Mouse (Mus musculus) regulatory T cell (primary cell): Measurements from ENCODE around the gene Usp5.
"Not testable (repeated sequence)": the region's sequence is repeated elsewhere in the genome, so short reads cannot be mapped to it uniquely, and the experiment has no call there.

Experiments
- in situ Hi-C: fragments of 300-600 bp; cut with MboI, MseI; formaldehyde crosslinking; loops from one replicate; pipeline ENCODE4 v1.15.1; 2025; ENCODE audit warnings: high pct_unique_total_duplicates

The Usp5 gene

DNA sequence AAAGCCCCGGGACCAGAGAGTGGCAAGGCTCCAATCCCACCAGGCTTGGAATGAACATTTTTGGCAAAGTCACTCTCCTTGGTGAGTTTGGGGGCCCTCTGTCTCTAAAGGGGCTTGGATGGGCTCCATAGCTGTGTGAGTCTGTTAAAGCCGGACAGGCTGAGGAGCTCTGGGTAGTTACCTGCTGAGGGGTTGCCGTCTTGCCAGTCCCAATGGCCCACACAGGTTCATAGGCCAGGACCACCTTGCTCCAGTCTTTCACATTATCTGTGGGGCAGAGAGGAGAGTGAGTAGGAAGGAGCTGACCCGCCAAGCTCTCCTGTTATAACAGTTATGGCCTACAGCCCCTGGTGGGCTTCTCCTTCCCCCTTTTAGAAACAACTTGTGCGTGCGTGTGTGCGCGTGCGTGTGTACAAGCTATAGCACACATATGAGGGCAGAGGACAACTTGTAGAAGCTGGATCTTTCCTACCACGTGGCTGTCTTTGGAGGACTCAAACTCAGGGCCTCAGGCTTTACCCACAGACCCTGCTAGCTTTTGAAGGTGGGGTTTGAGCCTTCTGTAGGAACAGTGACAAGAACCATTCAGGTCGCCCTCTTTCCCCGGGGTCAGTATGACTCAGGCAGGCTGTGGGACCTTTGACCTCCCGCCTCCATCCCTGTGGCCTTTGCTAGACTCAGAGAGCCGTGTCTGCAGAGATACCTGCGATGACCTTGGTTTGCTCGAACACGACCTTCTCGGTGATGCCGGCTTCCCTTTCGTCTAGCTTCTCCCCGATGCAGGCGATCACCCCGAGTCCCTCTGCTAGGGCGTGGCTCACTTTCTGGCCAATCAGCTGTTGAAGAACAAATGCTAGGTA, 17.4 kb downstream of the Usp5 start:
- in situ Hi-C loops, result no loop called here

GRCm38 (mm10) chr6:124811403-124811665, 17.9 kb downstream of the Usp5 start:
- in situ Hi-C loops, result no loop called here

GRCm38 (mm10) chr6:124810566-124811402, 18.5 kb downstream of the Usp5 start:
- in situ Hi-C loops, result not testable (repeated sequence)

DNA sequence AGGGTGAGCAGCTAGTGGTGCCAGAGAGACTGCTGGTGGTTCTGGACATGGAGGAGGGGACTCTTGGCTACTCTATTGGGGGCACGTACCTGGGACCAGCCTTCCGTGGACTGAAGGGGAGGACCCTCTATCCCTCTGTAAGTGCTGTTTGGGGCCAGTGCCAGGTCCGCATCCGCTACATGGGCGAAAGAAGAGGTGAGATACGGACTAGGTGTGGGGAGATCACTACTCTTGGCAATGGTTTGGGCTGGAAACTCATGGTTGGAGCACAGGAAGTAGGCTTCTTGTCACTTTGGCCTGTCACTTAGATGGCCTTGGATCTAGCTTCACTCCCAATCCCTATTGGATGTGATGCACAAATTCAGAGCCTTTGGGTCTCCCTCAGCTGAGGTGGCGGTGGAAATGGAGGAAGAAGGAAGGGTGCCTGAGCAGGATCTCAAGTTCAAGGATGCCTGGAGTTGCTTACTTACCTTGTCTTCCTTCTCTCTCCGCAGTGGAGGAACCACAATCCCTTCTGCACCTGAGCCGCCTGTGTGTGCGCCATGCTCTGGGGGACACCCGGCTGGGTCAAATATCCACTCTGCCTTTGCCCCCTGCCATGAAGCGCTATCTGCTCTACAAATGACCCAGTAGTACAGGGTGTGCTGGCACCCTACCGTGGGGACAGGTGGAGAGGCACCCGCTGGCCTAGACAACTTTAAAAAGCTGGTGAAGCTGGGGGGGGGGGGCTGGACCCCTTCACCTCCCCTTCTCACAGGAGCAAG, 19.3 kb downstream of the Usp5 start:
- in situ Hi-C loops, result loop anchor here (5.0 kb wide), 1 partner anchor 98 kb away; the partner anchor contains the start of genes Emg1 and Phb2

DNA sequence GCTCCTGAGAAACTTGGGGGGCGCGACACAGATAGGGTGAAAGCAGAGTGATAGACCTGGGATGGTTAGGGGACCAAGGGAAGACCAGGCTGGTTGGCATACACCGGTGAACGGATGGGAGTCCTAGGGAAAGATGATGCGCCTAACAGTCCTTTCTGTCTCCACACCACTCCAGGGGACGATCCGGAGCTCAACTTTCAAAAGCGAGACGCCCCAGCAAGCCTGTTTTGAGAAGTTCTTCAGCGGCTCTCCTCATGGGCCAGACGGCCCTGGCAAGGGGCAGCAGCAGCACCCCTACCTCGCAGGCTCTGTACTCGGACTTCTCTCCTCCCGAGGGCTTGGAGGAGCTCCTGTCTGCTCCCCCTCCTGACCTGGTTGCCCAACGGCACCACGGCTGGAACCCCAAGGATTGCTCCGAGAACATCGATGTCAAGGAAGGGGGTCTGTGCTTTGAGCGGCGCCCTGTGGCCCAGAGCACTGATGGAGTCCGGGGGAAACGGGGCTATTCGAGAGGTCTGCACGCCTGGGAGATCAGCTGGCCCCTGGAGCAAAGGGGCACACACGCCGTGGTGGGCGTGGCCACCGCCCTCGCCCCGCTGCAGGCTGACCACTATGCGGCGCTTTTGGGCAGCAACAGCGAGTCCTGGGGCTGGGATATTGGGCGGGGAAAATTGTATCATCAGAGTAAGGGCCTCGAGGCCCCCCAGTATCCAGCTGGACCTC, 20.1 kb downstream of the Usp5 start:
- in situ Hi-C loops, result loop anchor here (5.0 kb wide), 1 partner anchor 97 kb away; the partner anchor contains the start of genes Emg1 and Phb2

- in situ Hi-C loops, result loop anchor here (5.0 kb wide), 1 partner anchor 96 kb away; the partner anchor contains the start of genes Emg1 and Phb2
Observed at GRCm38 (mm10) chr6:124808358-124809012, 20.8 kb downstream of the Usp5 start, which contains the start of gene Spsb2. Gene Spsb2 (plus strand): TSS chr6:124808661.

GRCm38 (mm10) chr6:124807986-124808357, 21.3 kb downstream of the Usp5 start:
- in situ Hi-C loops, result loop anchor here (5.0 kb wide), 1 partner anchor 96 kb away; the partner anchor contains the start of genes Emg1 and Phb2

GRCm38 (mm10) chr6:124807366-124807765, 21.9 kb downstream of the Usp5 start:
- in situ Hi-C loops, result loop anchor here (5.0 kb wide), 1 partner anchor 95 kb away; the partner anchor contains the start of genes Emg1 and Phb2

GRCm38 (mm10) chr6:124806446-124807140, 22.7 kb downstream of the Usp5 start:
- in situ Hi-C loops, result loop anchor here (5.0 kb wide), 1 partner anchor 94 kb away; the partner anchor contains the start of genes Emg1 and Phb2

DNA sequence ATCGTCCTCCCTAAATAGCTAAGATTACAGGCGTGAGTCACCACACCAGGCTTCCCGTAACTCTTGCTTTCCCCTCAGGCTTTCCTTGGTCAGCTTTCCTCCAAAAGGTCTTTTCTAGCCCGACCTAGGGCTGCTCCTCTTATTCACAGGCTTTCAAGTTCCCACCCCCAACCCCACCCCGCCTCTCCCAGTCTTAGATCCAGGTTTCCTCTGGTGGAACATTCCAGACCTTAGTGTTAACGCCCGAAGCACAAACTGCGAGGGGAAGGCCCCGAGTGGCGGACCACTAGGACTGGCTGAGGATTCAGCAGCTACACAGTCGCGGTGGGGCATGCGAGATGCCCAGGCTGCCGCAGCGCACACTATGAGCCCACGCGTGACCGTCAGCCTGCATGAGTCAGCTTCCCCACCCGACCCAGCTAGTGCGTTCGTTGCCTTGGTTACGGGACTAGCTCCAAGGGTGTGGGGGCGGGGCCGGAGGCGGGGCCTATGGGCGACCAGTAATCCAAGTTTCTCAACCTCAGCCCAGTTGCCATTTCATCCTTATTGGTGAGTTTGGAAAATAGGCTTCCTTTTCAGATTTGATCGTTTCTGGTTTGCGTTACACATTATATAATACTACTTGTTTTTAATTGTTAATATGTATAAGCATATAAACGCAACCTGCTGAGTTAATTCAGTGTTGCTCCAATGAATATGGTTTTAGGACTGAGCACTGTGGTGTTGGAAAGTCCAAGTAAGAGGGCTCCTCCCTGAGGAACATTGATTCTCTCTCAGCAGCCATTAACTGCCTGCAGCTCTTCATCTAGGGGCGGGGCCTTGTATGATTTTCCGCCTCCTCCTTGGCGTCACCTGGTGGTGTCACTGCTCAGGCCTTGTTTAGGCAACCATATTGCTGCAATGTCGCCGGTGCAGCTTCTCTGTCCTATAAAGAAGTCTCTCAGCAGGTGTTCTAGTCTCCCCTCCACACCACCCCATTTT, 23.7 kb downstream of the Usp5 start:
- in situ Hi-C loops, result loop anchor here (5.0 kb wide), 1 partner anchor 93 kb away; the partner anchor contains the start of genes Emg1 and Phb2

DNA sequence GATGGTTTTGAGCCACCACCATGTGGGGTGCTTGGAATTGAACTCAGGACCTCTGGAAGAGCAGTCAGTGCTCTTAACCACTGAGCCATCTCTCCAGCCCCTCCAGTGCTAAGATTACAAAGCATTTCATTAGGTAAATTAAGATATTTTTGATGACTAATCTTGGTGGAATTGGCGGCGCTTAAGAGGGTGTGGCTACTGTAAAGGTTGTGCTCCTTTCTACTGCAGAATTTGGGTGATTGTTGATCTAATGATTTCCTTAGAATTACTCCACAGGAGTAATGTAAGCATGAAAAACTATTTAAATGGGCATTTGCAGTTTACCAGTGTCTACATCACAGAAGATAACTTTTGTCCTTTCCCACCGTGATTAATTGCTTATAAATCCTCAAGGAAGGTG, 24.9 kb downstream of the Usp5 start:
- in situ Hi-C loops, result no loop called here

DNA sequence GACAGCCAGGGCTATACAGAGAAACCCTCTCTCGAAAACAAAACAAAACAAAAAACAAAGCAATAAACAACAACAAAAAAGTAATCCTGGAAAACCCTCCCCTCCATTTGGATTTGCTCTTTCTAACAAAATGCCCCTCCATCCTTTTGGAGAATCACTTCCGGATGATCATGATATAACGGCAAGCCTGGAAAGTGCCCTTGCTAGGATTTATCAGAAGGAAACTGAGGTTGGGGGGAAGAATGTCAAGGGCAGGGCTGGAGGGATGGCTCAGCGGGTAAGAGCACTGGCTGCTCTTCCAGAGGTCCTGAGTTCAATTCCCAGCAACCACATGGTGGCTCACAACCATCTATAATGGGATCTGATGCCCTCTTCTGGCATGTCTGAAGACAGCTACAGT, 25.6 kb downstream of the Usp5 start:
- in situ Hi-C loops, result not testable (repeated sequence)

- in situ Hi-C loops, result no loop called here
Observed at GRCm38 (mm10) chr6:124803061-124803460, 26.2 kb downstream of the Usp5 start.

GRCm38 (mm10) chr6:124802400-124802799, 26.9 kb downstream of the Usp5 start:
- in situ Hi-C loops, result not testable (repeated sequence)

DNA sequence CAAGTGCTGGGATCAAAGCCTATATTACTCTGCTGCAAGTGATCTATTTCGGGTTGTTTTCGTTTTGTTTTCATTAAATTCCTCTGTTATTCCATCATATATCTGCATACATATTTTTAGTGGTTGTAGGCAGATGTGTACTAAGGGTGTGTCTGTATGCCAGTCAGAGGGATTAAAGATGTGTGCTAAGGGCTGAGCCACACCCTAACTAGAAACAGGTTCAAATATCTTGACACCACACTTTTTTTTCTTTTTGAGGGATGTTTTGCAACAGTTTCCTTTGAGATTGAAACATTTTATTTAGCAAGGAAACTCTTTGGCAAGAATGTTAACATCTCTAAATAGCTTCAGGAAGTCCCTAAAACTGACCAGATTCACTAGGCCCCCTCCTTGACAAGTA, 33.1 kb downstream of the Usp5 start:
- in situ Hi-C loops, result no loop called here

GRCm38 (mm10) chr6:124795781-124796180, 33.5 kb downstream of the Usp5 start:
- in situ Hi-C loops, result no loop called here

DNA sequence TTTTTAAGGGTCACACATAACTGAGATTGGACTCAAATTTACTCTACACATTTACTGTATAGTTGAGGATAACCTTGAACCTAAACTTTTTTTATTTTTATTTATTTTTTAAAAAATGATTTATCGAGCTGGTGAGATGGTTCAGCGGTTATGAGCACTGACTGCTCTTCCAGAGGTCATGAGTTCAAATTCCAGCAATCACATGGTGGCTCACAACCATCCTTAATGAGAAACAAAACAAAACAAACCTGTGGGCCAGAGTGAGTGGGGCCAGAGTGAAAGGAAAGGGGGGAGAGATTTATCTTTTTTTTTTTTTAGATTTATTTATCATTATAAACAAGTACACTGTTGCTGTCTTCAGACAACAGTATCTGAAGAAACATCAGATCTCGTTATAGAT, 37.4 kb downstream of the Usp5 start:
- in situ Hi-C loops, result no loop called here

GRCm38 (mm10) chr6:124790121-124790520, 39.2 kb downstream of the Usp5 start:
- in situ Hi-C loops, result no loop called here
